Mouse (Mus musculus): ENCODE measurements around the gene Tifab. TPM values are rescaled to one million over a fixed set of nuclear protein-coding genes. Genes with fewer than 3 reads are reported as not detected.

Gene Tifab
- total RNA-seq, 2 experiments from 2014 or later: 16.3 to 18.3 TPM

DNA sequence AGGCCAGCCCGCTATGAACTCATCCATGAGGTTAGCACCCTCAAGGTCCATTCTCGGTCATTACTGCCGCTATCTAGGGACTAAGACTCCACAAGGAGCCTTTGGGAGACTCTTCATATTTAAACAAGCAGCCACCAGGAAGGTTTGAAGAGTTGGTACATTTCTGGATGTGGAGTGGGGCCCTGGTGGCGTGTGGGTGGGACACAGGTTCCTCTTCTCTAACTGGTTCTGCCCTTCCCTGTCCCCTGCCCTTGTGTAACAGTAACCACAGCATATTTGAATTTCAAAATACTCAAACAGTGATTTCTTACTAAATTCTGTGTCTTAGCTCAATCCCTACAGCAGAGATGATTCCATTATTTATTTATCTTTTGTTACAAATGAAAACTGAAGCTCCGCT, 5.0 kb upstream of the Tifab start:
- no peak for ATAC-seq (replicated peaks; ENCODE audit: low FRiP score, poor library complexity, severe bottlenecking)

DNA sequence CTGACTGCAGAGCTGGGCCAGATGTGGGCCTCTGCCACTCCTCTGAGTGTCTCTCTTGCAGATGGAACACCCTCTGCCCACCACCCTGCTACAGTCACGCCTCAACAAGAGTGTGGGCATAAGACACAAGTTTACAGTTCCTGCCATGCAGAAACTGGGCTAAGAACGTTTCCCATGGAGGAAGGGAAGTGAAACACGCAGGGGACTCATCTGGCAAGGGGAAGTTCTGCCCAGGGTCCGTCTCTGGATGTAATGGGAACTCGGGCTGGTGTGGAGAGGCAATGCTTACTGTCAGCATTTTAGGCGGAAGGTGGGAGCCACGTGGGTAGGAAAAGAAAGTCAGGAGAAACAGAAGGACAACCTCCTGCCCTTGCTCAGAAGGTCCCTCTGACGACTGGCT, 2.7 kb upstream of the Tifab start:
- no peak for ATAC-seq (replicated peaks; ENCODE audit: low FRiP score, poor library complexity, severe bottlenecking)

DNA sequence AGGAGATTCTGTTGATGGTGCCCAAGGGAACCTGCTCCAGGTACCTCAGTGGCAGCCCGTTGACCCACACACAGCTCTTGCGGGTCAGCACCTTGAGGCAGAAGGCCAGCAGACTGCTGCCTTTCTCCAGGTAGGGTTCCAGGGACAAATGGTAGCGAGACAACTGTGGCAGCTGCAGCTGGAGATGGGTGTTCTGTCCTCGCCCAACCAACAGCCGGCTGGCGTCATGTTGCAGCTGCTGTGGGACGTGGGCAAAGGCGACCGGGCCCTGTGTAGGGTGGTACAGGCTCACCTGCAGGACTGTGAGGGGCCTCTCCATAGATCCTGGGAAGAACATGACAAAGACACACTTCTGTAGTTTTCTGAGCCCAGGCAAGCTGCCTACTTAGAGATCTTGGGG, 2.4 kb downstream of the Tifab start:
- no peak for ATAC-seq (replicated peaks; ENCODE audit: low FRiP score, poor library complexity, severe bottlenecking)

DNA sequence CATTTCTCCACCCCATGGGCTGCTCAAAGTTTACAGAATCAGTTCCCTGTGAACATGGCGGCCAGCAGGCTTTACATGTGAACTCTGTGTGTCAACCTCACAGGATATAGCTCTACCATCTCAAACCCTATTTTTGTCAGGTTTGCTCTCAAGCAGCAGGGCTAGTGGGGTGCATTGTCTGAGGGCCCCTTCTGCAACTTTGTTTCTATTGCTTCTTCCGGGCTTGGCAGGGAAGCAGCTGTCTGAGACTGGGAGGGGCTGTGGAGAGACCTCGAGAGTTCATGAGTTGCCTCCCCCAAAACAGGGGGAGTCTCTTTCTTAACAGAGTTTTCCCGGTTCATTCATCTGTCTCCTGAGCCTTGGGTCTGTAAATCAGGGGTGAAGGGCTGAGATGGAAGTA, 2.8 kb downstream of the Tifab start:
- ATAC-seq (replicated peaks; ENCODE audit: low FRiP score, poor library complexity, severe bottlenecking): no peak

DNA sequence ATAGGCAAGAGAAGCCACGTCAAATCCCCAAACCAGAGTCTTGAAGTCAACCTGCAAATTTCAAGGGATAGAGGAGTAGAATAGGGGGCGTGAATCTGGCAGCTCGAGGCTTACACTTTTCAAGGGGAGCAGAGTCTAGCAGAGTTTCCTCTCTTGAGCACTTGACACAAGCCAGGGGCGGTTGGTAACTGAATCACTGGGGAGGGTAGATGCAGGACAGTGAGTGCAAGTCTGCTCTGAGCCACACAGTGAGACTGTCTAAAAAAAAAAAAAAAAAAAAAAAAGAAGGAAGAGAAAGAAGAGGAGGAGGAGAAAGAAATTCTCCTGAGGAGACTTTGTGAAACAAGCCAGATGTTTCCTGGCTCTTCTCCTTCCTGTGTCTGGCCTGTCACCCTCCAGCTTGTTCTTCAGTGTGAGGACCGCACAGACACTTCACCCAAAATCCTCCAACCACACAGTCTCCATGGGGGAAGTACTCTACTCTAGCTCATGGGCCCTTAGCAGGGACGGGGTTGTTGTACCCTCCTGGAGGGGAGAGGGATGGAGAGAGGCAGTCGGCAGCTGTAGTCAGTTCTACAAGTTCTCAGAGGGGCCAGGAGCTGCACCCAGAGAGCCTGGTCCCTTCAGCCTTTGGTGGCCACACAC, 5.7 kb downstream of the Tifab start:
- no peak for ATAC-seq (replicated peaks; ENCODE audit: low FRiP score, poor library complexity, severe bottlenecking)

DNA sequence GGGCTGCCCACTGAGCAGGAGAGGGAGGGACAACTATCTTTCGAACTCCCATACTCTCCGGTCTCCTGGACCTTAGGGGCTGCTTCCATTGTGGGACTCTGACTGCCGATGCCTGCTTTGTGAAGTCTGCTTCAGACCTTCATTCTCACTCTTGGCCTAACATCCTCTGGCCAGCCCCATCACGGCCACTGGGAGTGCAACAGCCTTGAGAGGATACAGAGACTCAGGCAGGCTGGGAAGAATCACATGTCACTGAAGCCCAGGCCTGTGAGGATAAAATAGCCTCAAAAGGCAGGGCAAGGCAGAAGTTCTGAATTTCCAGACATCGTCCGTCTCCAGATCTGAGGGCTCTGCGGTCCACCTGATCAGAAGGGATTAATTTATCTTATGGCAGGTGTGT, 6.6 kb downstream of the Tifab start:
- ATAC-seq (replicated peaks; ENCODE audit: low FRiP score, poor library complexity, severe bottlenecking): no peak

DNA sequence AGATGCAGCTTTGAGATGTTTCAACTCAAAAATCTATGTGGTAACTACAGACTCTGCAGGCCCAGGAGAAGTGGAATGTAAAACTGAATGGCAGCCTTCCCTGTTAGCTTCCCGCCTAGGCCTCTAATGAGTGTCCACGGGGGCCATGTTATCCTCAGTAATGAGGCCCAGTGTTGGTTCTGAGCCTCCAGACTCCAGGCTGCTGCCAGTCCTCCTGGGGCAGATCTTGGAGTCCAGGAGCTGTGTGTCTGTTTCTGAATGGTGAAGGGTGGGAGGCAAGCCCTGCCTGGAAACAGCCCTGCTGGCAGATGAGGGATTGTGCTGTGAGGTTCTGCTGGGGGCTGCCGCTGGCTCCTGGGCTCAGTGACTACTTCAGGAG, 10.3 kb downstream of the Tifab start:
- no peak for ATAC-seq (replicated peaks; ENCODE audit: low FRiP score, poor library complexity, severe bottlenecking)

DNA sequence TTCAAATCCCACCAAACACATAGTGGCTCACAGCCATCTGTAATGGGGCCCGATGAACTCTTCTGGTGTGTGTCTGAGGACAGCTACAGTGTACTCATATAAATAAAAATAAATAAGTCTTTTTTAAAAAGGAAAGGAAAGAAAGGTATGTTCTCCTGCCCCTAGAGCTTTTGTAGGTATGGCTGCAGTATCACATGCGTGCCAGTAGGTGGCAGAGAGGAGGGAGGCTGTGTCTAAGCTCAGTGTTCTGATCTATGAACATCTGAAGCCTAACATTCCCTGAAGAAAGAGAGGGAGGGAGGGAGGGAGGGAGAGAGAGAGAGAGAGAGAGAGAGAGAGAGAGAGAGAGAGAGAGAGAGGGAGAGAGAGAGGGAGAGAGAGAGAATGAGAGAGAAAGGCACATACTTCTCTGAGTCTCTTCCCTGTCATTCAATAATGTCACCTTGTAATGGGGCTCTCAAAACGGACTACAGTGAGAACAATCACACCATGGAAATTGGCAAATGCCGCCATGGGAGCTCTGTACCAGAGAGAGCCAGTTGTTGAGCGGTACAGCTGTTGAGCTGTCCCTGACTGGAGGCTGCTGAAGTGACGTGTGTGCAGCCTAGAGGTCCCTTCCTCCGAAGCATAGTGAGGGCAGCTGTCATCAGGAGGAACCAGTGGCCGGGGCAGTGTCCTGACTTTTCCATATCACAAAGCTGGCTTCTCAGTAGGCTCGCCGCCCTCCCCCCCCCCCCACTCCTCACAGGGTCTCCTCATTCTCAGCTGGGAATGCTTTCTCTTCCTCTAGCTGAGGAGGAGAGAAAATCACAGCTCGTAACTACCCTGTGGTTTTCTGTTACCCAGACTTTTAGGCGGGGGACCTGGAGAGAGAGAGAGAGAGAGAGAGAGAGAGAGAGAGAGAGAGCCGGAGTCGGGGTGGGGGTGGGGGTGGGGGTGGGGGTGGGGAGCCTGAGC, 11.0 kb downstream of the Tifab start:
- ATAC-seq (replicated peaks; ENCODE audit: low FRiP score, poor library complexity, severe bottlenecking): no peak

DNA sequence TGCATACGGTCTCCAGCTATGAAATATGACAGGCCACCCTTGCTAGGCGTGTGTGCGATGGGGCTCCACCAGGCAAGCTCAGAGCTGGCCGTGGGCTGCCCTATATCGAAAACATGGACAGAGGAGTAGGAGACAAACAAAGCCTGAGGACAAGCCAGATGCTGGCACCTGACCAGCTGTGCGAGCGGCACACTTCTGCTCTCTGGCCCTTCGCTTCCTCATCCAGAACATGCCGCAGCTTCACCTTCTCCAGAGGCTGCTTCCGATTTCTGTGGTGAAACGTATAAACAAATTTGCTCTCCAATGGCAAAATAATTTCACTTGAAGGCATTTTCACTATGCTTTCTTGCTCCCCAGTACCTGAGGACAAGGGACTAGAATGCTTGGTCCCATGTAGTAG, 13.1 kb downstream of the Tifab start:
- no peak for ATAC-seq (replicated peaks; ENCODE audit: low FRiP score, poor library complexity, severe bottlenecking)

DNA sequence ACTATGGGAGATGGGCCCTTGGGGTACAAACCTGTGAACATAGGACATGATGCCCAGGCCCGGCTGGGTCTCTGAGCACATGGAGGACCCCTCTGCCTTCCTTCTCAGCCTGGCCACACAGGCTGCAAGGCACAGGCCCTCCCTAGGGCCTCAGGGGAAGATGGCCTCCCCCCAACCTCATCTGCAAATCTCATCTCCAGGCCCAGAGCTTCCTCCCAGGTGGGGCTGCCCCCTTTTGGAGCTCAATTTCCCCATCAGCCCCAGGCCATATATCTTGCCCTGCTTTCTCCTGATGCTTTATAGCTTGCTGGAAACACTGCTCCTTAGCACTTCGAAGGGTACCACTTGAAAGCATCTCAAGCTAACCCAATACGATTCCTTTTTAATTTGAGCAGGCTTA, 14.3 kb downstream of the Tifab start:
- ATAC-seq (replicated peaks; ENCODE audit: low FRiP score, poor library complexity, severe bottlenecking): no peak

DNA sequence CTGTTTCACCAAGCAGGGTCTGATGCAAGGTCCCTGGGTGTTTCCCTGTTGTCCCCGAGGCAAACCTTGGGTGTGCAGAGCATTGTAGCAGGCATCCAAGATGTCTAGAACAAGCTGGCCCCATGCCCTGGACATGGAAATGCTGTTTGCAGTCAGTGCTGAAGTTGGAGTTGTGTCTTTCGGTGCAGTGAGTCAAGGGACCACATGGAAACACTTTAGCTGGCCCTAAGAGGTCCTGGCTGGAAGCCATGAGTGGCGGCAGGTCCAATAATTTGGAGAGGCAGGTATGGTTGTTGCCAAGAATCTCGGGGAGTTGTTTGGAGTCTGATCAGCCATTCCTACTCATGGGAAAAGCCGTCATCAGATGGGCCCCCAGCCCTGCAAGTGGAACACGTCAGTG, 14.9 kb downstream of the Tifab start:
- no peak for ATAC-seq (replicated peaks; ENCODE audit: low FRiP score, poor library complexity, severe bottlenecking)

DNA sequence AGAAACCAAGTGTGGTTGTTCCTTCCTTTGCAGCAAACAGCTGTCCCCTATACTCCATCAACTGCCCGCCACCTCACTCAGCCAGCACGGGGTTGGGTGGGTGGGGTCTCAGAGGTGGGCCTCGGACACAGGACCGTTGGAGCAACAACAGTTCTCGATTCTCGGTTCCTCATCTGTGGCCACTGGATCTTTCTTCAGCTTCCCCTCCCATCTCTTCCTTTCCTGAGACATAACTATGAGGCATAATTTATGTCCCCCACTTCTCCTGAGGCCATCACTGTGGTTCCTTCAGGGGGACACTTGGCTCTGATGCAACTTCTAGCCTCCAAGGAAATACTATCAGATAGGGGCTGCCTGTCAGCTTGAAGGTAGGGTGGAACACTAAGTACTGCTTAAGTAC, 15.8 kb downstream of the Tifab start:
- no peak for ATAC-seq (replicated peaks; ENCODE audit: low FRiP score, poor library complexity, severe bottlenecking)

DNA sequence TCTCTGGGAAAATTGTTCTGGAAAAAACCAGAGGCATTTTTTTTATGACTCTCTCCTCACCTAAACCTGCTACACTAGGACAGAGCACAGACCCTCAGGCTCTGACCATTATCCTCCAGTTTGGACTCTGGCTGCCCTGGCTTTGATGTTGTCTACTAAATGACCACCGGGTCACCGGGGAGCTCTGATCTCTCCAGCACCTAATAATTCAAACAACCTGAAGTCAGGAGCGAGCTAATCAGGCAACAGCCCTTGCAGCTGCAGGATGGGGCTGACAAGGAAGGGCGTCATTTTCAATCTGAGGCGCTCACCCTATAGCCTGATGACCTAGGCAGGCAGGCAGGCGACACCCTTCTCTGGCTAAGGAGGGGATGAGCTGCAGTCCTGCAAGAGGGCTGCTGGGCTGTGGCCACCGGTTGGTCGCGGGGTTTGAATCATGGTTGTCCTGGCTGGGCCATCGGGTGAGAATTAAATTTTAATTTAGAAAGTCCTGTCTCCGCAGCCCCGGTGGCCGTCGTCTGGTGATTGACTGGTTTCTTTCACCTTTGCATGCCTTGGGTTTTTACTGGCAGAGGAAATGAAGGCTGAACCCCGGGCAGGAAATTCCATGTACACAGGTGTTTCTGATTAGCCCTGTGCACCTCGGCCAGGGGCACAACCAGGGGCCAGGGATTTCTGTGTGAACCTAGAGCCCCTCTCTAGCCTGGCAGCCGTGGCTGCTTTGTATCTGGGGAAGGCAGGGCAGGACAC, 18.9 kb downstream of the Tifab start:
- no peak for ATAC-seq (replicated peaks; ENCODE audit: low FRiP score, poor library complexity, severe bottlenecking)

DNA sequence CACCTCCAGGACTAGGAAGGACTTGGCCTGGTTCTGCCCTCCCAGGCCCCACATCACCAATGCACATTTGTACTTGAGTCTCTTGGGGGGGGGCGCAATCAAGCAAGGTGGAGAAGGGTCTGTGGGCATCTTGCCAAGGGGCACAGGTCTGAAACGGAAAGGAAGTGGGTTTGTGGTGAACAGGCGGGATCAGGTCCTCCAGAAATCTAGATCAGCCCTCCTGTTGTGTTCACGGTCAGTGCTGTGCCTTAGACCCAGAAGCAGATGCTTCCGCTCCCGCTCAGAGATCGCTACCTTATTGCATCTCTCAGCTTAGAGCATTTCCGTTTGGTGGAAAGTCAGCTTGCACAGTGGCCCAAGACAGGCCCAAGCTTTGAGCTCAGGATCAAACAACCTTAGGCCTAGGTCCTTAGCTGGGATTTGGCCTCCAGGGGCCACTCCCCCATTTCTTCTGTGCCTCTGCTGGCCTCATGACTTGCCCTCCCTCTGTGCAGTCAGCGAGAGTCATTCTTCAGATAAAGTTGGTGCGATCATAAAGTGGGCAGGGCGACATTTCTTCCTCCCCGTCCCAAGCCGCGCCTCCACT, 19.6 kb downstream of the Tifab start:
- no peak for ATAC-seq (replicated peaks; ENCODE audit: low FRiP score, poor library complexity, severe bottlenecking)

DNA sequence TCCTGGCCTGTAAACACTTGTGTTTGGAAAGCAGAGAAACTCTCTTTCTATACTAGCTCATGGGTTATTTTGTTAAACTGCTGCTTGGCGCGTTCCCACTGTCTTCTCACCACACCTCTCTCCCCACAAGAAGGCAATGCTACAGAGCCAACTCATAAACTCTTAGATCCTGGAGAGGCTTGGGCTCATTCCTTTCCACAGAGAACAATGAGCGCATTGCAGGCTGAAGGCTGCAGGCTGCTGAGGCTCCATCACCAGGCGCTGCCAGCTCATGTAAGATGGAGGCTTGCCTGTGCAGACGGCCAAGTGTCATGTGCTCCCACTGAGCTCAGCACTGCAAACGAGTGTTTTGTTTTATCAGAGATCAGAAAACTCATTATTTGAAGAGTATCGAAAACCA, 23.0 kb downstream of the Tifab start:
- ATAC-seq (replicated peaks; ENCODE audit: low FRiP score, poor library complexity, severe bottlenecking): no peak

DNA sequence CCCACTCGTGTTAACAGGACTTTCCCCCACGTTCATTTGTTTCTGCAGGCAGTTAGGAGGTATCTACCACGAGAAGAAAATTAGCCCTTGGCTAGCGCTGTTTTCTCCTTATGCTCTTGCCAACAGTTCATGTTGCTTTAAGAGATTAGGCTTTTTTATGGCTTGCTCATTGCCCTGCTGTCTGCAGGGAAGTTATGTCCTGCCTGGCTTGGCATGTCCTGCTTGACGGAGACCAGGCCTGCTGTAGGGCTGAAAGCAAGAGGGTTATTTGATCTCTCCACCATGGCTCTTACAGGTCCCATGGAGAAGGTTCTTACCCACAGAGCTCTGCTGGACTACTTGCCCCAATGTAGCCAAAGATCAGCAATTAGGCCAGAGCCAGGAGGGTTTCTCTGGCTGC, 23.6 kb downstream of the Tifab start:
- no peak for ATAC-seq (replicated peaks; ENCODE audit: low FRiP score, poor library complexity, severe bottlenecking)

DNA sequence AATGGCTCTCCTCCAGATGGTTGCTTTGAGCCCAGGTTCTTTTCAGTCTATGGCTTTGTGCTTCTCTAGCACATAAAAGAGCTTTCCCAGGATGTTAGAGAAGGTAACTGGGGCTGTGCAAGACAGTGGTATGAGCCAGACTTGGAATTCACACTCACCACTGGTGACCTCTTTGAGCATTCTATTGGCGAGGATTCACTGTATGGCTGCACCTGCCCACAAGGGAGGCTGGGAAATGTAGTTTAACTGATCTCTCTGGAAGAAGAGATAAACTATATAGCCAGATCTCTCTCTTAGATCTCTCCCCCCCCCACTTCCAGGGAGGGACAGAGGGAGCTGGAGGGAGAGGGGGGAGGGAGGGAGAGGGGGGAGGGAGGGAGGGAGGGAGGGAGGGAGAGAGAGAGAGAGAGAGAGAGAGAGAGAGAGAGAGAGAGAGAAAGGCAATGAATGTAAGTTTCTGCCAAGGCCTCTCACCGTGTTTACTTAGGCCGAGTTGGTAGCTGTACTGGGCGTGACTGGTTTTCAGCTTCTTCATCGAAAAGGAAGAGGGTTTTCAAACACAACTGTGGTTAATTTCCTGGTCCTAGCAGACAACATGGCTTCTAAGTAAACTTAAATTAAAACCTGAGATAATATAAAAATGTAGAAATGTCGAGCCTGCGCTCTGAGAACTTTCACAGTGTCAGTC, 25.8 kb downstream of the Tifab start:
- no peak for ATAC-seq (replicated peaks; ENCODE audit: low FRiP score, poor library complexity, severe bottlenecking)

DNA sequence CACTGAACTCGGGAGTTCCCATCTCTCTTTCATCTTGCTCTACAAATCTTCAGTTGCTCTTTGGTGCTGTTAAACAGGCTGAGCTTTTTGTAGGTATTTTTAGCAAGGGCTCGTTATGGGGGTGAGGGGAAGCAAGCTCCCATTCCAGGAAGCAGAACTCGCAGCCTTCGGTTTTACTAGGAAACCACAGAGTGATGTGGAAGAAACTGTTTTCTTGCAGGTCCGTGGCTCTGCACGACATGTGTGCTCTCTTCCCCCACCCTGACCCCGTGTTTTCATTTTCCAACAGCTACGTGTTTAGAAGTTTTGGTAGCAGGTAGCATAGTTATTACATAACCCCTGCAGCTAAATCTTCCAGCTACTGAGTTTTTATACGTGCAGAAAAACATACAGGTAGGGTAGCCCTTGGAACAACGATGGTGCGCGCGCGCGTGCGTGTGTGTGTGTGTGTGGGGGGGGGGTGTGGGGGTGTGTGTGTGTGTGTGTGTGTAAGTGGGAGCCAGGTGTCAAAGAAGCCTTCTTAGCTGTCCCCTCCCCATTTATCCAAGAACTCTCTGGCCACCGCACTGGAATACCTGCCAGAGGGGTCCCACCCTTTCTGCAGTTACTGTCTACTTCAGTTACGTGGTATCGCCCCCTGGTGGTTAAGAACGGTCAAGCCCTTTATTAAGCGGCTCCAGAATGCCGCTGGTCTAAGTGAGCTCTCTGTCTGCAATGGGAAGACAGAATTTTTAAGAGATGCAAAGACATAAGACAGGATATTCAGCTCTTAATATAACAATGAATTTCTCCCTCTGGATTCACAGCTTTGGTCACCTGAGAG, 27.1 kb downstream of the Tifab start:
- peak; percentile 84 for ATAC-seq (replicated peaks; ENCODE audit: low FRiP score, poor library complexity, severe bottlenecking)

DNA sequence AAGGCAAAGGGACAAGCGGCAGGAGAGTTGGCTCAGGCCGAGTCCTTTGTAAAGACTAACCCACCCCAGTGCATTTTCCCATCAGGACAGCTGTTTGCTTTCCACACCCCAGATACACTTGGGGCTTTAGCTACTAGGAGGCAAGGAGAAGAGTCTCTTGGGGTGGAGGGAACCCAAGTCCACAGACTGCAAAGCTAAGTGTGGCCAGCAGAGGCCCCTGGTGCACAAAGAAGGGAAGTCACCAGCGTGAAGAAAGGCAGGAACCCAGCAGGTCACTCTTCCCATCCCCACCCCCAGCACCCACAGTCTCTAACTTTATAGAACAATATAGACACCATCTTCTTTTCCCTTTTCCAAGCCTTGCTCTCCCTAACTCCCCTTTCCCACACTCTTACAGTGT, 33.2 kb downstream of the Tifab start:
- no peak for ATAC-seq (replicated peaks; ENCODE audit: low FRiP score, poor library complexity, severe bottlenecking)
